Mouse (Mus musculus) bone marrow macrophage, adult 2 months (primary cell): Measurements from ENCODE around the gene Cd300ld4. TPM values are rescaled to one million over a fixed set of nuclear protein-coding genes. Genes with fewer than 3 reads are reported as not detected.
"Not testable (repeated sequence)": the region's sequence is repeated elsewhere in the genome, so short reads cannot be mapped to it uniquely, and the experiment has no call there.

Experiments used
- H3K27ac ChIP-seq: 2 replicates; pipeline ENCODE4 v1.5.1; 2012; ENCODE audit warnings: low read depth, low read length; ENCODE audit not compliant: insufficient read depth
- H3K4me1 ChIP-seq: 2 replicates; pipeline ENCODE4 v1.6.1; 2012; ENCODE audit warnings: low read length; ENCODE audit not compliant: control insufficient read depth, insufficient read depth
- H3K4me3 ChIP-seq: 2 replicates; pipeline ENCODE4 v1.5.1; 2012; ENCODE audit warnings: mild to moderate bottlenecking, low read length, moderate library complexity; ENCODE audit not compliant: insufficient read depth
- CTCF ChIP-seq: IDR thresholded peaks from 2 replicates; pipeline ENCODE4 v1.5.1; 2012; ENCODE audit warnings: low read depth, mild to moderate bottlenecking, low read length, moderate library complexity
- POLR2A ChIP-seq: IDR thresholded peaks from 2 replicates; pipeline ENCODE4 v1.6.1; 2012; ENCODE audit warnings: mild to moderate bottlenecking, low read depth, low read length, borderline replicate concordance
- polyA plus RNA-seq: library from polyadenylated mRNA; stranded (reverse); fragments of >200 nt; gene quantifications from 2 replicates; pipeline ENCODE4 v1.2.4, GENCODE M21; 2012; ENCODE audit not compliant: missing spikeins, insufficient read depth, insufficient read length

Cd300ld4 gene
- 28.8 and 32.2 TPM in 2 replicates for polyA plus RNA-seq

DNA sequence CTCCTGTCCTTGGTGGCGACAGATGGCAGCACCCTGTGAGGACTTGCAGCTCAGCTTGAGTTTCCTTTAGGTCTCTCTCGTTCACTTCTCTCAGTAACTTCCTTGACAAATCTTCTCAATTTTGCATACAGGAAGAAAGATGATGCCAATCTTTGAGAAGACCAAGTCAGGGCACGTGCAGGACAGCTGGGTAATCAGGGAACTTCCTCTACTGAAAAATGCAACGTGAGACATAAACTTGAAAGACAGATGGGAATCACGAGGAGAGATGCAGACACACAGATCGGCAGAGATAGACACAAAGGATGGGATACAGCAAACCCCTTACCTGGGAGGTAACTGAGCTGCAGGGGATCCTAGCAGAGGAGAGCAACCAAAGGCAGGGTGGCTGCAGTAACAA is at the start of gene Cd300ld4:
Gene Cd300ld4, minus strand, starts transcription at position 101 of the 400 bp plus-strand sequence.
- H3K4me3 ChIP-seq, H3K4me1 ChIP-seq, H3K27ac ChIP-seq: not testable (repeated sequence)

DNA sequence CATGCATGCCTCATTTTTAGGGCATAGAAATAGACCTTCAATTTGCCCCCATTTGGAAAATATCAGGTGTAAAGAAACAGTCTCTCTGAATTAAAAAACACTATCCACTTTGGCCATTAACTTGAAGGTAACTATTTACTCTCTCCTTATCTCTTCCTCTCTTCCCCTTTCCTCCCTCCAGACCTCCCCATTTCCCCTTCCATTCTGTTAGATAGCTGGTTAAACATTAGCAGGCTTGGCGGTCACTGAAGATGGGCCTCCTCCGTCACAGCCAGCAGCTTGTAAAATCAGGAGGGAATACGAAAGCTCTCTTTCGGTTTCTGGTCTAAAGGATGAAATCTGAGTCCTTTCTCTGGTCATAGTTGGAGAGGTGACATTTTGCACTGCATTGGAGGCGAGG is 49.0 kb upstream of the Cd300ld4 start:
- H3K4me1 ChIP-seq: peaks cover 34% of the 10 kb centered on the region
- TF ChIP-seq CTCF (no peak), POLR2A (no peak)
- H3K4me3 ChIP-seq: no peak overlapping the region
- no peak overlapping the region for H3K27ac ChIP-seq

DNA sequence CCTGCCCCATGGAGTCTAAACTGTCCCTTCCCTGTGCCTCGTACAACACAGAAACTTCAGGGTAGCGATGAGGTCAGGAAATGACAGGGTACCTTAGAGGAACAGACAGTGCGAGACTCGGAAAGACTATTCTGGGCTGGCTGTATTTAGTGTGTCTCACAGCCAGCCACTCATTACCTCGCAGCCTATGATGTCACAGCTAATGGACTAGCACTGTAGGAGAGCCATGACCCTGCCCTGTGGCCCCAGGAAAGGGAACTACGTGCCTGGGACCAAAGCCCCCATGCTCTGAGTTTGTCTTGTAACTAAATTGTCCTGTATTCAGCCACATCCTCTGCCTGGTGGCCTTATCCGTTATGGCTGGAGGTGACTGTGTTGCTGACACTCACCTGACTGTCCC is 48.6 kb upstream of the Cd300ld4 start:
- H3K27ac ChIP-seq: no peak overlapping the region

DNA sequence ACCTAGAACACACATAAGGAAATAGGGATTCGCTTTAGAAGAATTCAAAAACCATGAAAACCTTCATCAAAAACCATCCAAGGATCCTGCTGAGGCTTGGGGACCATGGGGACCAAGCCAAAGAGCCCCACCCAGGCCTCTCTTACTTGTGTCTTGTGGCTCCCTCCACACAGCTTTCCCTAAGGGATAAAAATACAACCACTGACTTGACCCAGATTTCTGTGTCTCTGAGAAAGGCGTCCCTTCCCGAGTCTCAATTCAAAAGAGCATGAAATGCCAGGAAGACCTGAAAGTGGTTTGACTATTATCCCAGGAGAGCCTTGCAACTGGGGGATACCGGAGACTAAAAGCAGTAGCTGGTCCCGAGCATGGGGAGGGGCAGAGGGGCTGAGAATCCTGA is 46.2 kb upstream of the Cd300ld4 start:
- Histone ChIP-seq H3K4me3 (no peak overlapping the region), H3K4me1 (peaks cover 37% of the 10 kb centered on the region), H3K27ac (peak overlapping the region; percentile 68)
- TF ChIP-seq POLR2A (no peak), CTCF (no peak)

More for the DNA sequence above, 48.6 kb upstream of the Cd300ld4 start:
- no peak overlapping the region for H3K4me3 ChIP-seq
- peaks cover 36% of the 10 kb centered on the region for H3K4me1 ChIP-seq
- TF ChIP-seq POLR2A: no peak
- TF ChIP-seq CTCF: no peak

DNA sequence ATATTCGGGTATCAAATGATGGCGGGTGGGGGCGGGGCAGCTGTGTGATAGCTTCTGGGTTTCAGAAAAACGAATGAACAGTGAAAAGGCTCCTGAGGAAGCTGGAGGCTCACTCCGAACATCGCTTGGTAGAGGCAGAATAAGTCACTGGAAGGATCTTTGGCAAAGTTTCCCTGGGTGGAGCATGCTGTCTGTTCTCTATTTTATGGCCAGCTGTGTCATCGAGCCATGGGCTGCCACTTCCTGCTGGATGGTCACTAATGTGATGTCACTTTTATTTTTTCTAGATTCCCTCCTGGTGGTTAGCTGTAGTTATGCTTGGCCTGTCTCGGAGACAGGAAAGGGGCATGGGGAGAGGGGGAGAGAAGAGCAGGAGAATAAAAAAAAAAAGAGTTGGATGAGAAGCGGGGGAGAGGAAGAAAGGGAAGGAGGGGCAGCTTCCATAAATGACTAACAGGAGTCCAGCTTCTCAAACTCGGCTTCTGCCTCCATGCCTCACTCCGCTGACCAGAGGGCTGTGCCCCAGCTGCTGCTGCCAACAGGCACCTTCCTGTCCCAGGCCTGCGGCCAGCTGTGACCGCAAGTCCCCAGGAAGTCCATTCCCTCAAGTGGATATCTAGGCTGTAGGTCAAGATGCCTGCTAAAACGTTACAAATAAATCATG is 45.0 kb upstream of the Cd300ld4 start:
- Histone ChIP-seq H3K4me1 (peaks cover 45% of the 10 kb centered on the region), H3K27ac (peak overlapping the region; percentile 95), H3K4me3 (peak overlapping the region; percentile 26)
- TF ChIP-seq CTCF (no peak), POLR2A (no peak)

DNA sequence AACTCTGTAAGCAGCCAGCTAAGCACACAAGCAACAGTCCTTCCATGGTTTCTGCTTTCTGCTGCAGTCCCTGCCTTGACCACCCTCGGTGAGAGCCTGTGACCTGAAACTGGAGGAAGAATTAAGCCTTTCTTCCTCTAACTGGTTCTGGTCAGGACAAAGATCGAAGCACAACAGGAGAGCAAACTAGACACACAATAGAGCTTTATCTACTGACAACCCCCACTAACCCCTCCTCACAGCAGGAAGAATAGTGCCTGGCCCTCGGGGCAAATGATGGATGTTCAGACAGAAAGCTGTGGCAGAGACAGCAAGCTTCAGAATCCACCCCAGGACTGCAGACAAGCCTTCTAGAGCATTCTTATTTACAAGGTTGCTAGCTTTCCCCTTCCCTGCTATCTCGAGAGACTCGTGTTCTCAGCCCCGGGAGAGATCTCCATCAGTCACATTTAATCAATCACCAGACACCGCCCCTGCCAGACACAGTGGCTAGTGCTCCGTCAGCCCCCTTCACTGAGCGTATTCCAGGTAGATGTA is 44.3 kb upstream of the Cd300ld4 start:
- peak overlapping the region; percentile 95 for H3K27ac ChIP-seq

DNA sequence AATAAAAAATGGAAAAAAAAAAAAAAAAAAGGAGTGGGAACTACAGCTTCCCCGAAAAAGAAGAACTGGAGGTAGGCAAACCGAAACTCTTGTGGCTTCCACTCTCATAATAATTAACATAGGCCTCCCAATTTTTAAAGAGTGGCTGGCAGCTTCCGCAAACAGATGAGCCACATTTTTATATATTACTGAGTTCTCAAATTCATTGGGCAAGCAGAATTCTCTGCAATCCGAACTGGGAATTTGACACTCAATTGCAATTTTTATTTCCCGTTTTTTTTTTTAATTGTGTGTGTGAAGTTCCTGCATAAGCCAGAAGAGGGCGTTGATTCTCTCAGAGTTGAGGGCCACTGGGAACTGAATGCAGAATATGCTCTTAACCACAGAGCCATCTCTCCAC is 40.0 kb upstream of the Cd300ld4 start:
- TF ChIP-seq POLR2A (no peak), CTCF (no peak)
- Histone ChIP-seq H3K27ac (peak overlapping the region; percentile 72), H3K4me1 (peaks cover 40% of the 10 kb centered on the region), H3K4me3 (no peak overlapping the region)

More for the DNA sequence above, 44.3 kb upstream of the Cd300ld4 start:
- H3K4me3 ChIP-seq: peak overlapping the region; percentile 26
- peaks cover 49% of the 10 kb centered on the region for H3K4me1 ChIP-seq
- no peak for TF ChIP-seq POLR2A
- no peak for TF ChIP-seq CTCF

DNA sequence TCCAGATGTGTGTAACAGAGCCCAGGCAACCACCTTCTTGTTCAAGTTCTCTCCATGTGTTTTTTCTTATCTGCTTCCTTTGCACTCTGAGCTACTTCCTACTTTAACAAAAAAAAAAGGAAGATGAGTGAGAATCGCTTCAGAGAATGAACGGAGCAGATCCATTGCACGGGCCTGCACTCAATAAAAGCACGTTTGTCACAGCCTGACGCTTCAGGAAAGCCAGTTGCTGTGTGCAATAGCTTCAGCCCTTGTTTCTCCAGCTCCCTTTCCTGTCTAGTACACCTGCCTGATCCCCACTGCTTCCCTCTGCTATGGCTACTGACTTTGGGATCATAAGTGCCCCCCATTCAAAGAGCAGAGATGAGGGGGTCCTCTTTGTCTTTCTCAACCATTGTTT is 35.3 kb upstream of the Cd300ld4 start, which contains the start of gene Cd300e:
Gene Cd300e, minus strand, starts transcription at position 101 of the 400 bp plus-strand sequence.
- TF ChIP-seq POLR2A (no peak), CTCF (no peak)
- Histone ChIP-seq H3K4me3 (no peak within 1 kb of the TSS; the same call in 1 of the 2 replicates), H3K27ac (peak within 1 kb of the TSS; percentile 30), H3K4me1 (peaks cover 47% of the 10 kb centered on the region)

DNA sequence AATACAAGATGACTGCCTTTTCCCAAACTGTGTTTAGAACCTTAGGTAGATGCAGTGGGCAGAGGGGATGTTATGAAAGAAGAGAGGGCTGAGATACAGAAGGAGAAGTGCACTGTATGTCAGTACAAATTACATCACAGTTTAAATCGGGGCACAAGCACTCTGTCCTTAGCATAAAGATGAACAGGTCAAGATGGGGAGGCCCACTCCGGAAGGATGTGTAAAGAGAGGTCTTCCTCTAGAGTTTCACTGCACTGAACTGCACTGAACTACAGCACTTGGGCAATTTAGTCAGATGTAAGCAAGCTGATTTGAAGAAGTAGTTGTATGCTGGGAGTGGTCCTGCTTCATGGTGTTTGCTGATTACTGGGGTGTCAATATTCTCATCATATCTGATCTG is 33.0 kb upstream of the Cd300ld4 start:
- H3K4me3 ChIP-seq: no peak overlapping the region
- H3K27ac ChIP-seq: no peak overlapping the region
- TF ChIP-seq POLR2A (no peak), CTCF (no peak)
- peaks cover 47% of the 10 kb centered on the region for H3K4me1 ChIP-seq

DNA sequence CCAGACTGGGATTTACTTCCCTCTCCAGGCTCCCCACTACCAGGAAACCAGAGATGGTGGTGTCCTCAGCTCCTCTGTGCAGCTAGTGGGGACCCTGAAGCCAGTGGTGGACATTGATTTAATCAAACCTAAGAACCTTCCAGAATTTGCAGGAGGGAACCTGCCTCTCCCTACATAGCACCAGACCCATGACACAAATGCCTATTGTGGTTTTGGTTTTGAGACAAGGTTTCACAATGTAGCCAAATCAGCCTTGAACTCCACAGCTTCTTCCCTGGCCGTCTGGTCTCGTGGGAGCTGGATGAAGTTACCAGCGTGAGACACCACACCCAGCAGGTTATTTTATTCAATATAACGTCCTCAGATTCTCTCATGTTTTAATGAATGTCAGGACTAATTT is 31.9 kb upstream of the Cd300ld4 start:
- no peak for TF ChIP-seq POLR2A
- no peak for TF ChIP-seq CTCF
- Histone ChIP-seq H3K27ac (no peak overlapping the region), H3K4me1 (peaks cover 56% of the 10 kb centered on the region), H3K4me3 (no peak overlapping the region)
